Mouse (Mus musculus): ENCODE data around the gene Pigg. TPM values are rescaled to one million over a fixed set of nuclear protein-coding genes. Genes with fewer than 3 reads are reported as not detected.

Pigg gene
- polyA plus RNA-seq, 1 experiment from 2014 or later = 2.3 TPM

- H3K27ac ChIP-seq = no peak within 1 kb of the TSS
Measured at GRCm38 (mm10) chr5:108367871-108368332, 55.5 kb downstream of the Pigg start, which contains the start of gene Gm42517. Gm42517 (minus strand) TSS chr5:108367922.

GRCm38 (mm10) chr5:108368446-108368845 lies 56.0 kb downstream of the Pigg start:
- Histone ChIP-seq H3K4me1 (replicated peaks; ENCODE audit: control insufficient read depth, insufficient read depth, low read length) (peaks cover 24% of the 10 kb centered on the region), H3K27ac (no peak overlapping the region), H3K9ac (no peak overlapping the region; the same call in 1 of the 2 replicates), H3K36me3 (replicated peaks; ENCODE audit: control insufficient read depth, insufficient read depth) (no peaks in the 10 kb centered on the region), H3K4me3 (replicated peaks; ENCODE audit: low read length) (peak overlapping the region; percentile 62), H3K27me3 (ENCODE audit: control insufficient read depth, insufficient read depth, low read length) (peaks cover 95% of the 10 kb centered on the region), H3K9me3 (ENCODE audit: control insufficient read depth, low read length) (no peaks in the 10 kb centered on the region), H3K4me2 (replicated peaks) (peak overlapping the region; percentile 90)
- ATAC-seq (ENCODE audit: low FRiP score) = peak; percentile 29; the same call in 1 of the 2 replicates
- DNase-seq (ENCODE audit: low spot score) = no peak
- 3% methylated on average over 6 of the region's 6 CpGs for WGBS

More at GRCm38 (mm10) chr5:108367871-108368332, 55.5 kb downstream of the Pigg start, which contains the start of gene Gm42517:
- DNase-seq (ENCODE audit: low spot score) (no peak), ATAC-seq (ENCODE audit: low FRiP score) (peak; percentile 38)
- WGBS = 3% methylated on average over 25 of the region's 36 CpGs
- Histone ChIP-seq H3K4me1 (replicated peaks; ENCODE audit: control insufficient read depth, insufficient read depth, low read length) (peaks cover 24% of the 10 kb centered on the region), H3K27me3 (ENCODE audit: control insufficient read depth, insufficient read depth, low read length) (peaks cover 95% of the 10 kb centered on the region), H3K4me2 (replicated peaks) (peak within 1 kb of the TSS; percentile 90), H3K36me3 (replicated peaks; ENCODE audit: control insufficient read depth, insufficient read depth) (no peaks in the 10 kb centered on the region), H3K4me3 (replicated peaks; ENCODE audit: low read length) (peak within 1 kb of the TSS; percentile 62), H3K9ac (peak within 1 kb of the TSS; percentile 73), H3K9me3 (ENCODE audit: control insufficient read depth, low read length) (no peaks in the 10 kb centered on the region)

DNA sequence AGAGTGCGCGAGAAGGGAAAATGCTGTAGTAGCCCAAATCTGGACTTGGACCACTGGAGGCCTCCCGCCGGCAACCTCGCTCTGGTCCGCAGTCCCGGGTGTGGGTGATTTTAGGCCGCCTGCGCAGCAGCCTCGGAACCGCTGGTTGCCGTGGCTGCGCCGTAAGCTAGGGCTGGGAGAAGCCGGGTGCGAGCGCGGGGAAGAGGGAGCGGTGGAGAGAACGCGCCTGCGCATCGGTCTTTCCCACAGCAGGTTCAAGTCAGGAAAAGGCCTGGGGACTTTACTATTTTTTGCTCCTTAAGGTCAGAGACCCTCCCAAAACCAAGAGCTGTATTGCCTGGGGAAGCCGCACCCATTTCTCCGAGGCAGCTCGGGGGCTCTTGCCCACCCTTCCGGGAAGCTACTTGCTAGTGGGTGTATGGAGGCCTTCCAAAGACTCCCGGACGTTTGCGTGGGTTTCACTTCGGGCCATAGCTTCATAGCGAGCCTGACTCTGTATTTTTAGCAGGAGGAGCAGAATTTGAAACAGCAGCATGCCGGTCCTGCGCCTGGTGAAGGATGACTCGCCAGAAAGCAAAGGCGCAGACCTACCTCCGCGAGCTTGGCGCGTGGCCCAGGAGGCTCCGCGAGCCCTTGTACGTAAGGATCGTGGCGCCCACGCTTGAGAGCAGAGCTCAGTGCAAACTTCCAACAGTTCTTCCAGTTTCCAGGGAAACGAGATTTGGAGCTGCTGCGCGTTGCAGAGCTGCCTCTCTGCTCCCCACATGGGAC lies 56.6 kb downstream of the Pigg start:
- under 1% methylated on average over 49 of the region's 49 CpGs for WGBS
- peak; percentile 47; the same call in 1 of the 2 replicates for ATAC-seq (ENCODE audit: low FRiP score)
- H3K27me3 ChIP-seq (ENCODE audit: control insufficient read depth, insufficient read depth, low read length) = peaks cover 93% of the 10 kb centered on the region

GRCm38 (mm10) chr5:108369964-108370363 lies 57.6 kb downstream of the Pigg start:
- H3K9me3 ChIP-seq (ENCODE audit: control insufficient read depth, low read length) = no peaks in the 10 kb centered on the region
- DNase-seq (ENCODE audit: low spot score) = no peak
- H3K36me3 ChIP-seq (replicated peaks; ENCODE audit: control insufficient read depth, insufficient read depth) = no peaks in the 10 kb centered on the region
- WGBS = 1% methylated on average over 6 of the region's 6 CpGs
- peaks cover 85% of the 10 kb centered on the region for H3K27me3 ChIP-seq (ENCODE audit: control insufficient read depth, insufficient read depth, low read length)
- peaks cover 24% of the 10 kb centered on the region for H3K4me1 ChIP-seq (replicated peaks; ENCODE audit: control insufficient read depth, insufficient read depth, low read length)
- no peak overlapping the region for H3K27ac ChIP-seq
- H3K4me3 ChIP-seq (replicated peaks; ENCODE audit: low read length) = no peak overlapping the region
- no peak overlapping the region for H3K9ac ChIP-seq
- H3K4me2 ChIP-seq (replicated peaks) = no peak overlapping the region
- no peak for ATAC-seq (ENCODE audit: low FRiP score)

More for the DNA sequence above, 56.6 kb downstream of the Pigg start:
- H3K9me3 ChIP-seq (ENCODE audit: control insufficient read depth, low read length) = no peaks in the 10 kb centered on the region
- H3K4me1 ChIP-seq (replicated peaks; ENCODE audit: control insufficient read depth, insufficient read depth, low read length) = peaks cover 24% of the 10 kb centered on the region
- H3K36me3 ChIP-seq (replicated peaks; ENCODE audit: control insufficient read depth, insufficient read depth) = no peaks in the 10 kb centered on the region
- peak overlapping the region; percentile 62 for H3K4me3 ChIP-seq (replicated peaks; ENCODE audit: low read length)
- DNase-seq (ENCODE audit: low spot score) = peak; percentile 45
- H3K4me2 ChIP-seq (replicated peaks) = peak overlapping the region; percentile 90
- H3K27ac ChIP-seq = no peak overlapping the region
- peak overlapping the region; percentile 9; the same call in 1 of the 2 replicates for H3K9ac ChIP-seq

DNA sequence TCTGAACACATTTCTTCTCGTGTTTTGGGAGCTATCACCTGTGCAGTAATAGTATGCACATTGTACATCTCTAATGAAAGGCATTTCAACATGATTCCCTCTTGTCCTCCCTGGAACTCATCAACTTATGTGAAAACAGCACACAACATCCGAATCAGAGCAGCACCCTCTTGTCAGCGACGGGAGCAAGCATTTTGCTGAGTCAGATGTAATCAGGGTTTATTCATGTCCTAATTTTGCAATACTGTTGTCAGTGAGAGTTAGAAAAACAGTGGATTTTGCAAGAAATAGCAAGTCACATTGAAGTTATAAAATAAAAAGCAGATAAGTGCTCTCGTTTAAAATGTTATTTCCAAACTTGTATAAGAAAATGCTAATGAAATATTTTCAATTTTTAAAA lies 61.7 kb downstream of the Pigg start:
- Histone ChIP-seq H3K4me1 (replicated peaks; ENCODE audit: control insufficient read depth, insufficient read depth, low read length) (peaks cover 6% of the 10 kb centered on the region; the same call in 1 of the 2 replicates), H3K27me3 (ENCODE audit: control insufficient read depth, insufficient read depth, low read length) (peaks cover 47% of the 10 kb centered on the region), H3K9ac (no peak overlapping the region), H3K36me3 (replicated peaks; ENCODE audit: control insufficient read depth, insufficient read depth) (no peaks in the 10 kb centered on the region), H3K9me3 (ENCODE audit: control insufficient read depth, low read length) (no peaks in the 10 kb centered on the region), H3K4me3 (replicated peaks; ENCODE audit: low read length) (no peak overlapping the region), H3K4me2 (replicated peaks) (no peak overlapping the region), H3K27ac (no peak overlapping the region)
- DNase-seq (ENCODE audit: low spot score) (no peak), ATAC-seq (ENCODE audit: low FRiP score) (no peak)
- WGBS = 77% methylated on average over 5 of the region's 5 CpGs

DNA sequence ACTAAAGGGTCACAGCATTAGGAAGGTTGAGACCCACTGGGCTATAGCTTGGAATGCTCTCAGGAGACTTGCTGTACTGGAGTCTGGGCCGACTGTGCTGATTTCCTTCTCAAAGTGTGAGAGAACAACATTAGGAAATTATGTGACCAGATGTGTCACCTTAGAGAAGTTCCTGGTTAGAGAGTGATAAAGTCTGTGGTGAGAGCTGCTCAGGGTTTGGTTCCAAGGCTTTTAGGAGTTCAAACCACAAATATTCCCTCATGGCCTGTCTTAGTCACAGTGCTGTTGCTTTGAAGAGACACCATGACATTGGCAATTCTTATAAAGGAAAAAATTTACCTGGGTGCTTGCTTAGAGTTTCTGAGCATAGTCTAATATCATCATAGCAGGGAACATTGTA lies 63.6 kb downstream of the Pigg start:
- no peaks in the 10 kb centered on the region for H3K36me3 ChIP-seq (replicated peaks; ENCODE audit: control insufficient read depth, insufficient read depth)
- no peak overlapping the region for H3K4me3 ChIP-seq (replicated peaks; ENCODE audit: low read length)
- peaks cover 28% of the 10 kb centered on the region for H3K27me3 ChIP-seq (ENCODE audit: control insufficient read depth, insufficient read depth, low read length)
- H3K4me1 ChIP-seq (replicated peaks; ENCODE audit: control insufficient read depth, insufficient read depth, low read length) = no peaks in the 10 kb centered on the region
- ATAC-seq (ENCODE audit: low FRiP score) (no peak), DNase-seq (ENCODE audit: low spot score) (no peak)
- 71% methylated on average over 1 of the region's 1 CpGs for WGBS
- H3K9ac ChIP-seq = no peak overlapping the region
- H3K27ac ChIP-seq = no peak overlapping the region
- H3K4me2 ChIP-seq (replicated peaks) = no peak overlapping the region
- H3K9me3 ChIP-seq (ENCODE audit: control insufficient read depth, low read length) = no peaks in the 10 kb centered on the region

DNA sequence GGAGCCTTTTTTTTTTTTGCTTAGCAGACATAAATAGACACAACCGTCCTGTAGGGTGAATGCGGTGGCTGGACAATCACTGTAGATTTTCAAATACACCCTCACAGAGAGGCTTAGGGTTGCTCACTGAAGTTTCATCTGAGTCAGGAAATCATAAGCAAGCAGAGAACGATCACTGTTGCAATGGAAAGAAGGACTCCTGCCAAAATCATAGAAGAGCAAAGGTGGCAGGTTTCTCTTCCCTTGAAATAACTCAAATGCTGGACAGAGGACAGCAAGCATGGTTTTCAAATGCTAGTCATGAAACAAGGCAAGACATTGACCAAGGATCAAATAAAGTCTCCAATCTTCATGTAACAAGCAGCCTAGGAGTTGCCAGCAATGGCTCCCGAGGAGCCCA lies 65.9 kb downstream of the Pigg start:
- DNase-seq (ENCODE audit: low spot score) (no peak), ATAC-seq (ENCODE audit: low FRiP score) (no peak)
- Histone ChIP-seq H3K27me3 (ENCODE audit: control insufficient read depth, insufficient read depth, low read length) (peaks cover 7% of the 10 kb centered on the region), H3K4me2 (replicated peaks) (no peak overlapping the region), H3K36me3 (replicated peaks; ENCODE audit: control insufficient read depth, insufficient read depth) (no peaks in the 10 kb centered on the region), H3K4me3 (replicated peaks; ENCODE audit: low read length) (no peak overlapping the region), H3K9me3 (ENCODE audit: control insufficient read depth, low read length) (no peaks in the 10 kb centered on the region), H3K9ac (no peak overlapping the region), H3K4me1 (replicated peaks; ENCODE audit: control insufficient read depth, insufficient read depth, low read length) (no peaks in the 10 kb centered on the region), H3K27ac (no peak overlapping the region)
- 88% methylated on average over 4 of the region's 4 CpGs for WGBS

DNA sequence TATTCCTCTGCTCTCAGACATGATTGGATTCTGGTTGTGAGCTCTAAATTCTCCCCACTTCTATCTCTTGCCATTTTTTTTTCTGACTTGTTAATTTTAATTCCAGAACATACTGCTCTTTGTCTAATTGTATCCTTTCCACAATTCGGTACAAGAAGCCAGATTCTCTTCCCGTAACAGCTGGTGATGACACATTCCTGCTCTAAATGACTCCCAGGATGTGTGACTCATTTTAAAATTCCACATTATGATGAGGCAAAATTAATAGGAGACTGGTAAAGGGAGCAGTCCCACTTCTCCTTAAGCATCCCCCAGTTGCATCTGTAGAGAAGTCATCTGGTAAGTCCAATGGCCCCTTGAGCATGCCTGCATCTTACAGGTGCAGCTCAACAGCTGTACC lies 73.2 kb downstream of the Pigg start:
- Histone ChIP-seq H3K36me3 (replicated peaks; ENCODE audit: control insufficient read depth, insufficient read depth) (no peaks in the 10 kb centered on the region), H3K9ac (no peak overlapping the region), H3K4me2 (replicated peaks) (no peak overlapping the region), H3K4me1 (replicated peaks; ENCODE audit: control insufficient read depth, insufficient read depth, low read length) (no peaks in the 10 kb centered on the region), H3K4me3 (replicated peaks; ENCODE audit: low read length) (no peak overlapping the region), H3K27me3 (ENCODE audit: control insufficient read depth, insufficient read depth, low read length) (no peaks in the 10 kb centered on the region), H3K9me3 (ENCODE audit: control insufficient read depth, low read length) (no peaks in the 10 kb centered on the region), H3K27ac (no peak overlapping the region)
- no peak for DNase-seq (ENCODE audit: low spot score)
- ATAC-seq (ENCODE audit: low FRiP score) = no peak
- WGBS = 96% methylated on average over 2 of the region's 2 CpGs

- WGBS = 81% methylated on average over 4 of the region's 4 CpGs
- no peaks in the 10 kb centered on the region for H3K9me3 ChIP-seq (ENCODE audit: control insufficient read depth, low read length)
- no peaks in the 10 kb centered on the region for H3K4me1 ChIP-seq (replicated peaks; ENCODE audit: control insufficient read depth, insufficient read depth, low read length)
- no peak overlapping the region for H3K9ac ChIP-seq
- no peak overlapping the region for H3K4me2 ChIP-seq (replicated peaks)
- H3K27ac ChIP-seq = no peak overlapping the region
- H3K27me3 ChIP-seq (ENCODE audit: control insufficient read depth, insufficient read depth, low read length) = no peaks in the 10 kb centered on the region
- no peaks in the 10 kb centered on the region for H3K36me3 ChIP-seq (replicated peaks; ENCODE audit: control insufficient read depth, insufficient read depth)
- H3K4me3 ChIP-seq (replicated peaks; ENCODE audit: low read length) = no peak overlapping the region
- DNase-seq (ENCODE audit: low spot score) (no peak), ATAC-seq (ENCODE audit: low FRiP score) (no peak)
Measured at GRCm38 (mm10) chr5:108386449-108386848, 74.0 kb downstream of the Pigg start.
